Mouse (Mus musculus) neural tube, embryonic 13.5 days (tissue): ENCODE data around the gene Atp1a2. TPM values are rescaled to one million over a fixed set of nuclear protein-coding genes. Genes with fewer than 3 reads are reported as not detected.

Experiments used
- ATAC-seq: fragments of 200-750 bp; cut with Nextera tagmentation; 2 replicates; pipeline ENCODE4 v1.8.0; 2017; ENCODE audit warnings: low read depth, mild to moderate bottlenecking, moderate TSS enrichment, moderate library complexity
- H3K27ac ChIP-seq: fragments of 300-500 bp; sonication (generic); replicated peaks from 2 replicates; pipeline ENCODE4 v1.5.1; 2015; ENCODE audit warnings: moderate library complexity, mild to moderate bottlenecking, inconsistent platforms
- H3K27me3 ChIP-seq: fragments of 300-500 bp; sonication (generic); 2 replicates; pipeline ENCODE4 v1.6.1; 2015; ENCODE audit warnings: mild to moderate bottlenecking, inconsistent platforms
- H3K36me3 ChIP-seq: fragments of 300-500 bp; sonication (generic); 2 replicates; pipeline ENCODE4 v1.6.1; 2015; ENCODE audit warnings: mild to moderate bottlenecking, inconsistent platforms
- H3K4me1 ChIP-seq: fragments of 300-500 bp; sonication (generic); replicated peaks from 2 replicates; pipeline ENCODE4 v1.6.1; 2015; ENCODE audit warnings: inconsistent platforms
- H3K4me2 ChIP-seq: fragments of 300-500 bp; sonication (generic); 2 replicates; pipeline ENCODE4 v1.6.1; 2015; ENCODE audit warnings: inconsistent platforms, mild to moderate bottlenecking, moderate library complexity
- H3K4me3 ChIP-seq: fragments of 300-500 bp; sonication (generic); 2 replicates; pipeline ENCODE4 v1.5.1; 2015; ENCODE audit warnings: mild to moderate bottlenecking, inconsistent platforms
- H3K9ac ChIP-seq: fragments of 300-500 bp; sonication (generic); 2 replicates; pipeline ENCODE4 v1.6.1; 2015; ENCODE audit warnings: moderate library complexity, mild to moderate bottlenecking, inconsistent platforms
- H3K9me3 ChIP-seq: fragments of 300-500 bp; sonication (generic); 2 replicates; pipeline ENCODE4 v1.6.1; 2016; ENCODE audit warnings: inconsistent platforms
- WGBS: fragments of 180-500 bp; shearing (Covaris S2); methylation state at CpG from one replicate; pipeline ENCODE4 v1.1.7; 2015; 5-methylcytosine and 5-hydroxymethylcytosine counted together
- polyA plus RNA-seq: library from polyadenylated mRNA; unstranded; fragments of >200 nt; fragmentation: Nextera tagmentation; extraction: Ambion mirVana; gene quantifications from 2 replicates; pipeline ENCODE4 v1.2.1, GENCODE M21; 2015

Gene Atp1a2
- 38.6 and 40.0 TPM in 2 replicates for polyA plus RNA-seq

- 9% methylated on average over 16 of the region's 16 CpGs for WGBS
- peak within 1 kb of the TSS; percentile 50 for H3K4me2 ChIP-seq
- H3K27me3 ChIP-seq, result no peaks in the 10 kb centered on the region
- no peaks in the 10 kb centered on the region for H3K9me3 ChIP-seq
- peak; percentile 32 for ATAC-seq
- peak within 1 kb of the TSS; percentile 76 for H3K27ac ChIP-seq
- peaks cover 77% of the 10 kb centered on the region for H3K4me1 ChIP-seq
- H3K4me3 ChIP-seq, result peak within 1 kb of the TSS; percentile 37
- H3K36me3 ChIP-seq, result no peaks in the 10 kb centered on the region
- peak within 1 kb of the TSS; percentile 67 for H3K9ac ChIP-seq
These were observed at the start of gene Atp1a2 for GRCm38 (mm10) chr1:172297611-172298537. Atp1a2 (minus strand) TSS chr1:172298064.

- Histone ChIP-seq H3K4me1 (peaks cover 50% of the 10 kb centered on the region), H3K4me3 (no peak overlapping the region), H3K9me3 (no peaks in the 10 kb centered on the region), H3K4me2 (no peak overlapping the region), H3K27ac (no peak overlapping the region), H3K36me3 (no peaks in the 10 kb centered on the region), H3K27me3 (no peaks in the 10 kb centered on the region), H3K9ac (no peak overlapping the region)
- 85% methylated on average over 12 of the region's 12 CpGs for WGBS
- no peak for ATAC-seq
These were observed 49.5 kb upstream of the Atp1a2 start for GRCm38 (mm10) chr1:172347382-172347781.

- 86% methylated on average over 10 of the region's 10 CpGs for WGBS
- Histone ChIP-seq H3K4me3 (no peak overlapping the region), H3K4me2 (no peak overlapping the region), H3K9ac (no peak overlapping the region), H3K4me1 (peaks cover 48% of the 10 kb centered on the region), H3K36me3 (no peaks in the 10 kb centered on the region), H3K27ac (no peak overlapping the region), H3K9me3 (no peaks in the 10 kb centered on the region), H3K27me3 (peaks cover 6% of the 10 kb centered on the region; the same call in 1 of the 2 replicates)
- ATAC-seq, result no peak
These were observed 48.8 kb upstream of the Atp1a2 start for GRCm38 (mm10) chr1:172346707-172347106.

GRCm38 (mm10) chr1:172344820-172345219, 47.0 kb upstream of the Atp1a2 start:
- H3K4me1 ChIP-seq, result peaks cover 45% of the 10 kb centered on the region
- peaks cover 17% of the 10 kb centered on the region for H3K27me3 ChIP-seq
- H3K27ac ChIP-seq, result no peak overlapping the region
- H3K4me2 ChIP-seq, result no peak overlapping the region
- no peak overlapping the region for H3K9ac ChIP-seq
- WGBS, result 87% methylated on average over 7 of the region's 7 CpGs
- H3K36me3 ChIP-seq, result no peaks in the 10 kb centered on the region
- H3K4me3 ChIP-seq, result no peak overlapping the region
- ATAC-seq, result no peak
- no peaks in the 10 kb centered on the region for H3K9me3 ChIP-seq

- WGBS, result 49% methylated on average over 3 of the region's 3 CpGs
- Histone ChIP-seq H3K4me2 (peak overlapping the region; percentile 66), H3K36me3 (no peaks in the 10 kb centered on the region), H3K27ac (peak overlapping the region; percentile 42; the same call in 1 of the 2 replicates), H3K27me3 (peaks cover 17% of the 10 kb centered on the region), H3K4me3 (no peak overlapping the region), H3K4me1 (peaks cover 36% of the 10 kb centered on the region), H3K9ac (no peak overlapping the region), H3K9me3 (no peaks in the 10 kb centered on the region)
- no peak for ATAC-seq
These were observed 46.0 kb upstream of the Atp1a2 start for GRCm38 (mm10) chr1:172343914-172344313.

GRCm38 (mm10) chr1:172342729-172343128, 44.9 kb upstream of the Atp1a2 start:
- peak; percentile 59 for ATAC-seq
- Histone ChIP-seq H3K27ac (peak overlapping the region; percentile 64), H3K9ac (peak overlapping the region; percentile 51; the same call in 1 of the 2 replicates), H3K9me3 (no peaks in the 10 kb centered on the region), H3K4me1 (peaks cover 38% of the 10 kb centered on the region), H3K4me3 (peak overlapping the region; percentile 48; the same call in 1 of the 2 replicates), H3K36me3 (no peaks in the 10 kb centered on the region), H3K4me2 (peak overlapping the region; percentile 66), H3K27me3 (peaks cover 17% of the 10 kb centered on the region)
- WGBS, result 81% methylated on average over 2 of the region's 3 CpGs

- Histone ChIP-seq H3K36me3 (no peaks in the 10 kb centered on the region), H3K4me2 (peak overlapping the region; percentile 66), H3K4me1 (peaks cover 41% of the 10 kb centered on the region), H3K9me3 (no peaks in the 10 kb centered on the region), H3K27ac (peak overlapping the region; percentile 64), H3K9ac (peak overlapping the region; percentile 61; the same call in 1 of the 2 replicates), H3K4me3 (peak overlapping the region; percentile 48), H3K27me3 (peaks cover 17% of the 10 kb centered on the region)
- WGBS, result 19% methylated on average over 10 of the region's 10 CpGs
- ATAC-seq, result peak; percentile 1; the same call in 1 of the 2 replicates
These were observed 43.5 kb upstream of the Atp1a2 start for GRCm38 (mm10) chr1:172341386-172341785.

- Histone ChIP-seq H3K4me2 (peak within 1 kb of the TSS; percentile 66), H3K9ac (peak within 1 kb of the TSS; percentile 61), H3K4me1 (peaks cover 37% of the 10 kb centered on the region), H3K27me3 (peaks cover 17% of the 10 kb centered on the region), H3K27ac (peak within 1 kb of the TSS; percentile 64), H3K36me3 (no peaks in the 10 kb centered on the region), H3K4me3 (peak within 1 kb of the TSS; percentile 48), H3K9me3 (no peaks in the 10 kb centered on the region)
- under 1% methylated on average over 38 of the region's 38 CpGs for WGBS
- ATAC-seq, result peak; percentile 92
These were observed 43.0 kb upstream of the Atp1a2 start, which contains the start of gene Kcnj10 for GRCm38 (mm10) chr1:172340729-172341321. Kcnj10 (plus strand) TSS chr1:172341210.

GRCm38 (mm10) chr1:172337411-172338185, 39.7 kb upstream of the Atp1a2 start:
- Histone ChIP-seq H3K4me2 (no peak overlapping the region), H3K9me3 (no peaks in the 10 kb centered on the region), H3K4me3 (no peak overlapping the region), H3K27ac (no peak overlapping the region), H3K27me3 (peaks cover 17% of the 10 kb centered on the region), H3K9ac (no peak overlapping the region), H3K36me3 (no peaks in the 10 kb centered on the region), H3K4me1 (peaks cover 26% of the 10 kb centered on the region)
- ATAC-seq, result no peak
- 22% methylated on average over 2 of the region's 2 CpGs for WGBS

GRCm38 (mm10) chr1:172335804-172336203, 37.9 kb upstream of the Atp1a2 start:
- H3K27me3 ChIP-seq, result peaks cover 6% of the 10 kb centered on the region
- WGBS, result 78% methylated on average over 15 of the region's 15 CpGs

GRCm38 (mm10) chr1:172333512-172333911, 35.6 kb upstream of the Atp1a2 start:
- H3K27me3 ChIP-seq, result no peaks in the 10 kb centered on the region
- WGBS, result 22% methylated on average over 3 of the region's 3 CpGs
- peaks cover 18% of the 10 kb centered on the region for H3K4me1 ChIP-seq
- no peak for ATAC-seq
- no peak overlapping the region for H3K4me3 ChIP-seq
- H3K27ac ChIP-seq, result no peak overlapping the region
- no peak overlapping the region for H3K9ac ChIP-seq
- no peak overlapping the region for H3K4me2 ChIP-seq
- H3K9me3 ChIP-seq, result no peaks in the 10 kb centered on the region
- H3K36me3 ChIP-seq, result no peaks in the 10 kb centered on the region

More at GRCm38 (mm10) chr1:172335804-172336203, 37.9 kb upstream of the Atp1a2 start:
- H3K4me3 ChIP-seq, result no peak overlapping the region
- H3K27ac ChIP-seq, result no peak overlapping the region
- H3K4me1 ChIP-seq, result peaks cover 14% of the 10 kb centered on the region
- no peak for ATAC-seq
- no peaks in the 10 kb centered on the region for H3K9me3 ChIP-seq
- no peaks in the 10 kb centered on the region for H3K36me3 ChIP-seq
- H3K4me2 ChIP-seq, result no peak overlapping the region
- no peak overlapping the region for H3K9ac ChIP-seq
